Mouse (Mus musculus) frontal cortex, adult (tissue): Measurements from ENCODE around the gene Katnal1.

Experiments used
- ATAC-seq: cut with Nextera tagmentation; 2 replicates; pipeline ENCODE4 v1.9.2; 2017; ENCODE audit warnings: mild to moderate bottlenecking, moderate library complexity, mixed read lengths; ENCODE audit not compliant: low TSS enrichment

The Katnal1 gene

DNA sequence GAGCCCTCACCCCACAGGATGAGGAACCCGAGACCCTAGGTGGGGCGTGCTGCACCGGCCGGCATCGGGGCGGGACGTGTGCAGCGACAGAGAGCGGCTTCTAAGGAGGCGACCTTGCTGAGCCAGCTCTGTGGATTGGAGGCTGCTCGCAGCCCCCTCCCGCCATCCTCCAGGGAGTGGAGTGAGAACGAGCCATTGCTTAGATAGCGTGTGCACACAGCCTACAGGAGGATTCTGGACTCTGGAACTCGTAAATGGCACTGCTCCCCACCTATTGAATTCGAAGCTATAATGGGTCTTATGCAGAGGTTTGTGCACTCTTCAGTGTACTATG lies at the start of gene Katnal1:
Katnal1 (minus strand) TSS at position 205 of the 334 bp plus-strand sequence.
- ATAC-seq = peak; percentile 73

DNA sequence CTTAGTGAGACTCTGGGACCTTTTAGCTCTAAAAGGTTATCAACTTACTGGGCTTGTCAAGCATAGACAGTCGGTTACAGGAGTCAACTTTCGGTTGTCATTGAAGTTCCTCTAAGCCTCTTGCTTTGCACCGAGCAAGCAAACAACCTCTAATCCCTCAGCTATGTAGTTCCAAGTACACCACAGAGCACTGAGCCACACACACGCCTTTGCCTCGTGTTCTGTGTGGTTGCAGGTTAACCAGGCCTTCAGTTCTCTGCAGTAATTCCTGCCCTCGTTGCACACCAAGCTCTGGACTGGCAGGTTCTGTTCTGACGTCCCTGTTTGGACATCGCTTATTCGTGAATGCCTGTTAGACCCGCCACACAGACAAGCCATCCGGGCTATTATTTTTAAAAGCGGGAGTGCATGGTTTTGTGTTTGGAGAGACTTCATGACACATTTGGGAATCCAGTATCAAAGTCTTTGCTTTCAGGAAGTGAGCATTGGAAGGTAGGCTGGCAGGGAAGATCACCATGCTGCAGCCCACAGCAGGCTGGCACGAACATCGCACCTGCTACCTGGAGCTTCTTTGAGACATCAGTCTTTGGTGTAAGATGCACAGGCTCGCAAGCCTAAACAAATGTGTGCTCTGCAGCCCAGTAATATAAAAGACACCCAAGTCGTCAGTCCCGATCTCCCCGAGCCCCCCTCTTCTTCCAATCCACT lies 49.5 kb upstream of the Katnal1 start:
- no peak for ATAC-seq

DNA sequence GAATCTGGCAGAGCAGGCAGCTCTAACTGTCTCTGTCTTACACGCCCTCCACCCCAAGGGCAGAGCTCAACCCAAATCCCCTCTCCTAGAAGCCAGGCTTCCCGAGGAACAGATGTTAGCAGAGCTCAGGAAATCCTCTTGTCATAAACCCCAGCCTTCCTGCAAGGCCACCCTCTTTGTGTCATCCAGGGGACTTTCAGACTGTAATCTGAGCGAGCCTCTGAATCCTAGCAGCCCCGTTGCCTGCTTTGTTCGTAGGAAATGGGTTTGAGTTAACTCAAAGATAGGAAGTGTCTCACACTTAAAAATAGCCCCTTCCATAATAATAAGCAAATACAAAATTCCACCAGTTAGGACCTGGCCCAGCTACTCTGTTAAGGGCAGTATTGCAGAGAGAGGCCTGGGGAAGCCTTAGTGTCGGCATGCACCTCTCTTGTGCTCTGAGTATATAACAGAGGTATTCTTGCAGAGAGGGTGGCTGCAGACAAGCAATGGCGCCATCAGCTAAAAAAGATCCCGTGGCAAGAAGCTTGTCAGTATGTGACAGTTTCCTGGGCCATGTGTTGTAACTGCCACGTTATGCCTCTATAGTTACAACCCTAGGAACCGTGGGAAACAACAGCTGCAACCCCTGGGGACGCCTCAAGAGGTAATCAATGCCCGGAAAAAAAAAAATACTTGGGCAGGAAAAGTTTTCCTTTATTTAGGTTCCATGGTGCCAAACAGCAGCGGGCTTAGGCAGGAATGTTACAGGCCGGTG lies 48.8 kb upstream of the Katnal1 start:
- no peak for ATAC-seq

DNA sequence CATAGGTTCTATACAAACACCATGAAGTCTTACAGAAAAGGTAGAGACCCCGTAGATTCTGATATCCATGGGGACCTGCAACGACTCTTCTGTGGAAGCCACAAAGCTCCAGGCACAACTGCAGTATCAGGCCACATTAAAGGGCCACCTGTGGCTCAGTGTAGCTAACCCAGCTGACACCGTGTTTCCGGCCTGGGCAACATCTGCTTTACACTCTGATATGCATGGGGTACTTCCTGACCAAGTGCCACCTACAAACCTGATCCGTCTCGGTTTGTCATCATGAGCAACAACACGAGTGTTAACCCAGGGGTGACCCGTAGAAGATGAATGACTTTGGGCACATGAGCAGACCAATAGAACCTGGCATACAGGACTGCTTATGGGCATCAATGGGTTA lies 47.8 kb upstream of the Katnal1 start:
- no peak for ATAC-seq

DNA sequence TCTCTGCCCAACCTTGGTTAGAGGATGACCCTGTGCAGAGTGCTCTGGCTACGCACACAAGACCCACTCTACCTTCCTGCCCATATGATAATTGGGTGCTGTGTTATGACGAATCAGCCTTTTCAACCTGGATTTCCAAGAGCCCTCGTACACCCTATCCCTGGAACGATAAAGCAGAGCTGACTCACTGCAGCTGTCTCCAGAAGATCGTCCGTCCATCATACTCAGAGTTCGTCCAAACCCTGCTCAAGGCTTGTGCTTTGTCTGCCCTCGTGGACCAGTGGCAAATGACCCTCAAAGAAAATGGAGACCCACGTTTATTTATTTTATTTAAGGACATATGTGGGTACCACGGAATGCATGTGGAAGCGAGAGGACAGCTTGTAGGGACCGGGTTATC lies 45.9 kb upstream of the Katnal1 start:
- no peak for ATAC-seq

DNA sequence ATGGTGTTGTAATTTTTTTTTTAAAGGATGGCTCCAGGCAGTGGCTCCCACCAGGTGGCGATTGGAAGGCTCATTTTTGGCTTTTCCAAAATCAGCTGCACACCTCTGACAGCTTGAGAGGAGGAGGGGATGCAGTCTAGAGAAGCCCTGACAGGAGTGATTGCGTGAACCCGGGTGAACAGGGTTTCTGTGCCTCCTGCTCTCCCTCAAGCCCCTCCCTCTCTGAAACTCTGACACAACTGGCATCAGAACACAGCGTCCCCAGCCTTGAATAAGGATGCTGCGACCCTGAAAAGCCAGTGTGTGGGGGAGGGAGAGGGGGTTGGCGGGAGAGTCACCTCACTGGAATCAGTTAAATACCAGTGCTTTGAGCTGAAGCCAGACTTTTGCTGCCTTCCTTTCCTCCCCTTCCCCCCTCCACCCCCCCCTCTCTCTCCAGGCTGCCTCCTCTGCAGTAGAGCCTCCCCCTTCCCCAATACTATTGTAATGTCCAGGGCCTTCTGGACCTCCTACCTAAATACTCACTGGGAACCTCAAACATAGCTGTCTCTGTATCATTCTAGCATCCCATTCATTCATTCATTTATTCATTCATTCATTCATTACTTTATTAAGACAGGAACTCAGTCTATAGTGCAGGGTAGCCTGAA lies 44.0 kb upstream of the Katnal1 start:
- no peak for ATAC-seq

DNA sequence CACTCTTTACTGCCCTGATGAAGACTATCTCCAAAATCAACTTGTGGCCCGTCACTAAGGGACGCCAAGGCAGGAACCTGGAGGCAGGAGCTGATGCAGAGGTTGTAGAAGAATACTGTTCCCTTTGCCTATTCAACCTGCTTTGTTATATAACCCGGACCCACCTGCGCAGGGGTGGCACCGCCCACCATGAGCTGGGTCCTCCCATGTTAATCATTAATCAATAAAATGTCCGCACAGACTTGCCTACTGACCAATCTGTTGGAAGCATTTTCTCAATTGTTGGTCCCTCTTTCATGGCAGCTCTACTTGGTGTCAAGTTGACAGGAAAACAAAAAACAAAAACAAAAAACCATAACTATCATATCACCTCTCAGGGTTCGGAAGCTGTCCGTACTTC lies 43.0 kb upstream of the Katnal1 start:
- ATAC-seq = no peak

DNA sequence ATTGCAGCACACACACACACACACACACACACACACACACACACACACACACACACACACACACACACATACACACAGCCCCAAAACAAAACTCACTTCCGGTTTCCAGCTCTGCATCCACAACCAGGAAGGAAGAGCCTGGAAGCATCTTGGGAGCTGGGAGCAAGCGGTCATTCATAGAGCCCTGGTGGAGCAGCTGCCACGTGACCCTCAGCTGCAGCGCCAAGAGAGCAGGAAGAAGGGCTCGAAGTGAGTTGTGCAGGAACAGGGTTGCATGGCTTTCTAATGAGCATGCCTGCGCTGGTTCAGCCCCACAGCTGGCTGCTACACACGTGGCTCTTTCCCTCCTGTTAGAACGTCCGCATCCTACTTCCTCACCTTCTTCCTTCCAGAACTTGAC lies 40.5 kb upstream of the Katnal1 start:
- ATAC-seq = no peak

DNA sequence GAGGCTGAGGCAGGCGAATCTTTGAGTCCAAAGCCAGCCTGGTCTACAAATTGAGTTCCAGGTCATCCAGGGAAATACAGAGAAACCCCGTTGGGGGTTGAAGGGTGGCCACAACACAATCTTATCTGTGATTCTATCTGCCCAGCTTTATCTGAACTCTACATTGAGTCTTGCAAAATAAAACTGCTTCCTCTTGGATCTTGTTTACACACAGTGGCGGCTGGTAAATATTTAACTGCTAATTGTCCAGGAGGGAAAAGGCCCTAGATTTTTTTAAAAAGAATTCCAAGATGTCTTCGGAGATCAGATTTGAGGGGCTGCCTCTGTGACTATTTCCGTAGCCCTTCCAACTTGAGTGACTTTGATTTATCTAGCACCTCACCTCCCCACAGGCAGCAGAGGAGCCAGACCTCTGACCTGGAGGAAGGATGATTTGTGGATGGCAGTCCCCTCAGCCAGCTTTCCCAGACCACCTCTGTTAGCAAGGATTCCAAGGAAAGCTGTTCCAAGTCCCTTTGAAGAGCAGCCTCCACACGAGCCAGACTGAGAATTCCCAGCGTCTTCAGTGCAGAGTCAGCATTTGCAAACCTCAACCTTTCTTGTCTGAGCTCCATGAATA lies 39.9 kb upstream of the Katnal1 start:
- ATAC-seq = no peak

DNA sequence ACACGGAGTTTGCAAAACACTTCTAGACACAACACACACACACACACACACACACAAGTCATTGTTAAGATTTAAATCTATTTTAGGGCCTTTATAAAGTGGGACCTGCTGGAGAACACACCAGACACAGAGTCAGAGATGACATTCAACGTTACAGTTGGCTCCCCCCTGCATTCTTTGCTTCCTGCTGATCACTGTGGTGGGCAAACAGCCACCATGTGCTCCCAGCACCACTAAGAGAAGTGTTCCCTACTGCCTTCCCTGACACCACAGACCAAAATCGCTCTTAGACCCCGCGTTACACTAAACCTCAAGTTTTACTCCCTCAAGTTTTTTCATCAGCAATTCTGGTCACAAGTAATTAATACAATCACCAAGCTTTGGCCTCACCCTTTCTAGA lies 39.1 kb upstream of the Katnal1 start:
- ATAC-seq = no peak

DNA sequence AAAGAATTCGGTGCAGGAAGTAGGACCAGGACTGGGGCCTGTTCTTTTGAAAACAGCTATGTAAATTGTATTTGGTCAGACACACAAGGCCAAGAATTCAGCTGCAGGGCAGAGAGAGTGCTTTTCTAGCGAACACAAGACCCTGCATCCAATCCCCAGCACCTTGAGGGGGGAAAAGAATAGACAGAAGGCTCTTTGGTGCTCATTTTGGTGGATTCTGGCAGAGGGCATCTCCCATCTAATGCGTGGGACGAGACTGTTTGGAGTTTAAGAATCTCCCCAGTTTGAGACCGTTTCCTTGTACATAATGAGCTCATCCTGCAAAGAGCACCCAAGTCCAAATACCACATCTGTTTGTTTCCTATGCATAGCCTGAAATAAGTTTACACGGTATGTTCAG lies 37.3 kb upstream of the Katnal1 start:
- no peak for ATAC-seq

DNA sequence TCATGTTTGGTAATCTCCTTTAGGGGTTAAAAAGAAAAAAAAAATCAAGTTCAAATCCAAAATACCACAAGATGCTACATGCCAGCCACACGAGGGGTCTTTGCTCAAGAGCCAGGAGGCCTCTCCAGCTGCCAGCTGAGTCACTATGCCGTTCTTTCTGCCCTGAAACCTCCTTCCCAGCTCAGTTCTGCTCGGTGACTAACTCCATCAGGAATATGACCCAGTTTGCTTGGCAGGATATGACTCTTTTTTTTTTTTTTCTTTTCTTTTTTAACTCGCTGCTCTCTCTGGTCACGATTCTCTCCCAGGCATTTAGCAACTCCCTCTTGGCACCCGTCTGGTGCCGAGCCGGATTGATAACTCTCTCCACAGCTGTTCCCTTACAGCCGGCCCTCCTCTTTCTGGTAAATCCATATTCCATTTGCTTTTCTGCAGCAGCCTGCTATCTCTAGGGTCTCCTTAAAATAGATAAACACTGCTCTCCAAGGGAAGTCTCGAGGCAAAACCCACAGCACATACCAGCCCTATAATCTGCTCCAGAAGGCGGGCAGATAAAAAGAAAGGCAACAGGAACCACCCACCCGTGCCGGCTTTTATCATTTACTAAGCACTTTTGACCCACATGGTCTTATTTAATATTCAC lies 36.7 kb upstream of the Katnal1 start:
- ATAC-seq = peak; percentile 71

DNA sequence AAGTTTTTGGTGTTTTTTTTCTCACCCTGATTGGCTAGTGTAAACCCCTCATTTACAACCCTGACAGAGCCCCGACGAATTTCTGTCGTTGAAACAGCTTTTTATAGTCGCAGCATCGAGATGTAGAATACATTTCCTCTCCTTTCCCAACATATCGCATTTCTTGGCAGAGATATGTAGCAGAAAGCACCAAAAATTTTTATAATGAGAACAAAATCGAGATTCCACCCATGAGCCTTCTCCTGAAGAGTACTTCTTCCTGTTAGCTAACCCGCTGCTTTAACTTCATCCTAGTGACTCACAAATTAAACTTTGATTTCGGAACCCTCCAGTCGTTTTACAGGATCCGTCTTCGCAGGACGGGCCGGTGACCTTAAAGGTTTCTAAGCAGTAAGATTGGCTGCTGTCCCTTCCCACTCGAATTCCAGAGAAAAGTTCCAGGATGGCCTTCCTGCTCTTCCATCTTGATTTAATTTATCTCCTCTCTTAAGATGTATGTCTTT lies 36.0 kb upstream of the Katnal1 start:
- peak; percentile 39 for ATAC-seq

DNA sequence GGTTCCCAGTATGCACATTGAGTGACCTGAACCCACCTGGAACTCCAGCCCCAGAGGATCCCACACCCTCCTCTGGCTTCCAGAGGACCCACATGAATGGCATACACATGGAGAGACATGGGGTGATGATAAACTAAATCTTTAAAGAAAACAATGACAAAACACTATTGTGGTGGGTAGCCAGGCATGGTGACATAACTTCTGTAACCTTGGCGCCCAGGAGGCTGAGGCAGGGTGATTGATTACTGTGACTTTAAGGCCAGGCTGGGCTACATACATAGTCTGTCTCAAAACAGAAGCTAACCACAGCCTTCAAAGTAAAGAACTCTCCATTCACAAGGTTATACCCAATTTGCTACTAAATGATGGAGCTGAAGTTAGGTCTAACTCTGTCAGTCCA lies 35.1 kb upstream of the Katnal1 start:
- no peak for ATAC-seq

DNA sequence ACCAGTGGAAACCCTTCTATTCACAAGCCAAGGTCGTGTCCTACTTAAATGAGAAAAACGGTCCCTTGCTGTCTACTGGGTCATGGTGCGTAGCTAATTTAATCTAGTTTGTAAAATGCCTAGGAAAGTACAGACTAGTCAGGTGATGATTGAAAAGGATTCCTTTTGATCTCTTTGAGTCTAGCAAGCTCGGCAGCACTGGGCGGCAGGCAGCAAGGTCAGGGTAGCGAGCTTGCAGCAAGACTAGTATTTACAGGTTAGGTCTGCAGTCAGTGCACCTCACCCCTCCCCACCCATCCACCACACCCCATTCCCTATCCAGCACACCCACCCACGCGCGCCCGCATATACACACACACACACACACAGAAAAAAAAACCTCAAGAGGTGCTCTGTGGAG lies 31.1 kb upstream of the Katnal1 start:
- ATAC-seq = no peak

DNA sequence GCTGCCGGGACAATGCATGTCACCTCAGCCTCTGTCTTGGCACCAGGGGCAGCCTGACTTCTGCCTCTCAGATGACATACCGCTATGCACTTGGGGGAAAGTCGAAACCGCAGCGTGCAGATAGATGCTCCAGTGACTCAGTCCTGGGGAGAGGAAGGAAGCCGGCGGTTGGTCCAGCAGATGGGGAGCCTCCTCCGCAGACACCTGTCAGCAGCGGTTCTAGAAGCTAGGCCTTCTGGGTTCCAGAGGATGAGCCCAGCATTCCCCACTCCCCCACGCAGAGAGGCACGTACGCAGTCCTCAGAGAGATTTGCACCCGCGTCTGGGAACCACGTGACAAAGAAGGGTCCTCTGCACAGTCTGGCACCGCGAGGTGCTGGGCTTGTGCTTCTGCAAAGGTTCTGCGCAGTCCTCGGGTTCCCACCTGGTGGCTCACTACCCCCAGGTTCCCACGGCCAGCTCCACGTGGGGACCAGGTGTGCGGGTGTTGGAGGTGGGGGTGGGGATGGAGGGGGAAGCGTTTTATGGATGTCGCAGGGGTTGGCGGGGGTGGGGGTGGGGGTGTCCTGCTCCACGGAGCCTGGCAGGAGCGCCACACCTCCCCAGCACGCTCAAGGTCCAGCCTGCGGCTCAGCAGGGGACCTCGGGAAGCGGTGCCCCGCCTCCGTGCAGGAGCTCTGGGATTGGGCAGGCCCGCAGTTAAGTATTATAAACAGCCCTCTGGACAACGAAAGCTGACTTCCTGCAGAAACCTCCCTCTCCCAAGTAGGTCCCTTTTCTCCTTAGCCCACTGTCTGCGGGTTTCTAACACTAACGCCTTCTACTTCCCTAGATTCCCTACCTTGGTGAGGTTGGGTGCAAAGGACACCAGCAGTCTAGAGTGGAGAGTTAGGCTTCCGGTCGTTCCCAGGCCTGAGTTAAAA lies 30.2 kb upstream of the Katnal1 start:
- peak; percentile 80 for ATAC-seq

DNA sequence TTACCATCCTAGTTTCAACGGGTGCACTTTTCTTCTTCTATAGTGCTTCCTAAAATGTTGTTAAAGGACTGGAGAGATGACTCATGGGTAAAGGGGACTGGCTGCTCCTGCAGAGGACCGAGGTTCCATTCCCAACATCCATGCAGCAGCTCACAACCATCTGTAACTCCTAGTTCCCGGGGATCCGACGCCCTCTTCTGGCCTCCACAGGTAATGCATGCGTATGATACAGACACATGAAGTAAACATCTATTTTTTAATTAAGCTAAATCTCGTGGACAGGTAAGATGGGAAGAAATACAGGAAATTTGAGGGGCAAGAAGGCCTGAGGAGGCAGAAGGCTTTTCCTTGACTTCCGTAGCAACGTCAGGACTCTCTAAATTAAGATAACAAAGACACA lies 29.2 kb upstream of the Katnal1 start:
- no peak for ATAC-seq

DNA sequence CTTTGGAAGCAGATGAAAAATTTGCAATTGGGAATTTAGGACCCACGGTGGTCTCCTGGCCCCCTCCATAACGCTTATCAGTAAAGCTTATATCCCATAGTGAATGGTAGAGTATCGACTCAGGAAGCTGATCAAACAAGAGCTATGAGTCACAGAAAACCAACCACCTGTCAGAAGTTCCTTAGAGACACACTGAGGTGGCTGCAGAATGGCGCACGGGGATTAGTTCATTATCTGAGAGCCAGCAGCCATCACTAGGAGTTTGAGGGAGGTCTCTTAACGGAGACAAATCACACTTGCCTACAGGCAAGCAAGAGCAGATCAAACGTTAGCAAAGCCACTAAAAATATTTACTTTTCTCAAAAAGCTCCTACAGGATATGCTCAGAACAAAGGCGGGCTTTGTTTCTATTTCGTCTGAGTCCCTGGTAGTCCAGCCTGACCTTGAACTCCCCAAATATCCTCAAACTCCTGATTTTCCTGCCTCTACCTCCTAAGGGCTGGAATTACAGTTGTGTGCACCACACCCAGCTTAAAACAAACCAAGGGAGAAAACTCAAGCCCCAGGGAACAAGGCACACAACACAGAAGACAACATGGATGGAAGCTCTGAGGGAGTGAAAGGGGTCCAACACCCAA lies 27.9 kb upstream of the Katnal1 start:
- ATAC-seq = no peak

DNA sequence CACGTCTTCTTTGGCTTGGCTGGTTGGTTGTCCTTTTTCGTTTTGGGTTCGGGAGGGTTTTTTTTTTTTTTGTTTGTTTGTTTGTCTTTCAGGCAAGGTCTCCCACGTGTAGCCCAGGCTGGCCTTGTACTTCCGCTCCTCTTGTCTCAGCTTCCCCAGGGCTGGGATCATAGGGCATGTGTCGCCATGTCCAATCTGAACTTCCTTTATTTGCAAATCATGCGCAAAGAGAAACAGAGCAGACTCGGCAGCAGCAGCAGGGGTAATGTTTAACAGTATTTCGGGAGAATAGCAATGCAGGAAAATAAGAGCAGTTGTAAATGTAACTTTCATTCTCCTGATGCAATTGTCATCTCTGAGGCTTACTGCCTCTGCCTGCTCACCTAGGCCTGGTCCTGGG lies 27.0 kb upstream of the Katnal1 start:
- no peak for ATAC-seq

DNA sequence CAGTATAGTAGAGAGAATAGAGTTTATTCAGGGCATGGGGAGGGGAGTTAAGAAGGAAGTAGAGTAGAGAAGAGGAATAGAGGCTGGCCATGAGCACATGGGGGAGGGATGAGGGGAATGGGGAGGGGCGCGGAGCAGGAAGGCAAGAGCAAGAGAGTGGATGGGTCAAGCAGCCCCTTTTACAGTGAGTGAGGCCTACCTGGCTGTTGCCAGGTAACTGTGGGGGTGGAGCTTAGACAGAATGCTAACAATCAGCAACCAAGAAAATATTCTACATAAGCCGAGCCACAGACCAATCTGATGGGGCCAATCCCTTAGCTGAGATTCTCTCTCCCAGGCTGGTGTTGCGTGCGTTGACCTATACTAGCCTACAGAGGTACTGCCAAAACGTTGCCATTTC lies 26.5 kb upstream of the Katnal1 start:
- ATAC-seq = no peak
